Mouse (Mus musculus) bone marrow, adult 2 months (tissue): ENCODE results near the gene Angptl8. TPM values are rescaled to one million over a fixed set of nuclear protein-coding genes. Genes with fewer than 3 reads are reported as not detected.

Experiments
- H3K27ac ChIP-seq: fragments of 200-500 bp; 2 replicates; pipeline ENCODE4 v1.5.1; 2012; ENCODE audit warnings: low read depth, mild to moderate bottlenecking, control low read depth, inconsistent platforms, low read length; ENCODE audit not compliant: control insufficient read depth, poor library complexity, insufficient read depth
- H3K4me1 ChIP-seq: fragments of 200-500 bp; 2 replicates; pipeline ENCODE4 v1.6.1; 2011; ENCODE audit warnings: low read length; ENCODE audit not compliant: control insufficient read depth, insufficient read depth
- H3K4me3 ChIP-seq: fragments of 200-500 bp; replicated peaks from 2 replicates; pipeline ENCODE3; 2011; ENCODE audit warnings: mild to moderate bottlenecking, low read depth, low read length, control low read depth; ENCODE audit not compliant: control insufficient read depth
- CTCF ChIP-seq: fragments of 200-500 bp; IDR thresholded peaks from 2 replicates; pipeline ENCODE4 v1.5.1; 2011; ENCODE audit warnings: low read length, control low read depth; ENCODE audit not compliant: control insufficient read depth, insufficient read depth
- POLR2A ChIP-seq: fragments of 200-500 bp; IDR thresholded peaks from 2 replicates; pipeline ENCODE4 v1.6.1; 2011; ENCODE audit warnings: low read depth, mild to moderate bottlenecking, control low read depth, low read length, borderline replicate concordance; ENCODE audit not compliant: control insufficient read depth
- WGBS: fragments of 180-500 bp; shearing (Covaris S2); methylation state at CpG from one replicate; pipeline ENCODE4 v1.1.7; 2018; 5-methylcytosine and 5-hydroxymethylcytosine counted together
- polyA plus RNA-seq: library from polyadenylated mRNA; stranded (reverse); fragments of >200 nt; gene quantifications from 2 replicates; pipeline ENCODE4 v1.2.4, GENCODE M21; 2011; ENCODE audit warnings: low replicate concordance; ENCODE audit not compliant: missing spikeins, insufficient read depth, insufficient read length

Gene Angptl8
- polyA plus RNA-seq, 1 experiment = not detected

DNA sequence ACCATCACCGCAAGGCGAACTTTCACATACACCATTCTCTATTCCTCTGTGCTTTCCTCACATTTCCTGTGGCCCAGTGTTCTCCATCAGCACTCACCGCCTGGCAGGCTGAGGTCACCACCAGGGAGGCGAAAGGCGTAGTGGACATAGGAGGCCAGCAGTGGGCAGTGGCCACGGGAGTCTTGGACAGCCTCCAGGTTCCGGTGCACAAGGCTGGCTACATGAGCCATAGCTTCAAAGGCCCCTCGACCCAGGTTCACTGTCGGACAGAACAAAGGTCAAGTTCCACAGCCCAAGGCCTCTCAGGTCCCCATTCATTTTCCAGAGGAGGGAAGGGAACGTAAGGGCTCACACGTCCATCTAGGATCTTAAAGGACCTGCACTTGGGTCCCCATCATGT is 4.4 kb upstream of the Angptl8 start:
- Histone ChIP-seq H3K27ac (no peak overlapping the region), H3K4me1 (peaks cover 2% of the 10 kb centered on the region; the same call in 1 of the 2 replicates), H3K4me3 (no peak overlapping the region)
- TF ChIP-seq CTCF (no peak), POLR2A (no peak)
- 86% methylated on average over 11 of the region's 11 CpGs for WGBS

DNA sequence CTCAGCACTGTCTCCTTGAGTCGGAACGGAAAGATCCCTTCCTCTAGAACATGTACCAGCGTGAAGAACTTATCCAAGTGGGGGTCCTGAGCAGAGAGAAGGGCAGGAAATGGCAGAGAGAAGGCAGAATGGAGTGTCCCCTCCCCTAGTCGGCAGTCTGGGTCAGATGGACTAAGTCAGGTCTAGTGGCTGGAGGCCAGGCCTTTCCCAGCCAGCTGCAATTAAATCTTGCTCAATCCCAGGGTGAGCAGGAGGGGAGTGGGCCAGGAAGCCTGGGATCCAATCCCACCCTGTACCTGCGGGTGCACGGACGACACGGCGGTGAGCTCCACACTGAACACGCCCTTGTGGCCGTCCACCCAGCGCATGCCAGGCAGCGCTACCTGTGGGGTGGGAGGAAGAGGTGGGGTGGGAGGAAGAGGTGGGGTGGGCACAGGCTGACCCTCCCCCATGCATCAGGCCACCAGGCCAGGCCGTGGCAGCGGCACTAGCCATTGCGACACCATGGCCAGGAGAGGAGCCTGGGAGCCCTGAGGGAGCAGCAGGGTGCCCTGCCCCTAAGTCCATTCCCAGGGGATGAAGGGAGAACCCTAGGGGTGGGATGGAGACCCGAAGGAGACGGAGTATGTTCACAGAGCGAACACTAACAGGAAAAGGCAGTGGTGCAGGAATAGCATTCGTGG is 3.6 kb upstream of the Angptl8 start:
- TF ChIP-seq POLR2A (no peak), CTCF (no peak)

DNA sequence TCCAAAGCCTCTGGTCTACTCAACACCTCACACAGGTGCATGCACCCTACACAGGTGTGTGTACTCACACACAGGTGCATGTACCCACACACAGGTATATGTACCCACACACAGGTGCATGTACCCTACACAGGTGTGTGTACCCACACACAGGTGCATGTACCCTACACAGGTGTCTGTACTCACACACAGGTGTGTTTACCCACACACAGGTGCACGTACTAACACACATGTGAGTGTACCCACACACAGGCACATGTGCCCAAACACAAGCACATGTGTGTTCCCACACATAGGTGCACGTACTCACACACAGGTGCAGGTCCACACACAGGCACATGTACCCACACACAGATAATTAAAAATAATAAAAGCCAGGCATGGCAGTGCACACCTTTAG is 2.4 kb downstream of the Angptl8 start:
- Histone ChIP-seq H3K4me3 (no peak overlapping the region), H3K4me1 (peaks cover 2% of the 10 kb centered on the region; the same call in 1 of the 2 replicates), H3K27ac (no peak overlapping the region)
- TF ChIP-seq POLR2A (no peak), CTCF (no peak)
- WGBS = 88% methylated on average over 2 of the region's 2 CpGs

More for the DNA sequence above, 3.6 kb upstream of the Angptl8 start:
- WGBS = 78% methylated on average over 20 of the region's 20 CpGs
- Histone ChIP-seq H3K27ac (no peak overlapping the region), H3K4me3 (no peak overlapping the region), H3K4me1 (peaks cover 2% of the 10 kb centered on the region; the same call in 1 of the 2 replicates)

DNA sequence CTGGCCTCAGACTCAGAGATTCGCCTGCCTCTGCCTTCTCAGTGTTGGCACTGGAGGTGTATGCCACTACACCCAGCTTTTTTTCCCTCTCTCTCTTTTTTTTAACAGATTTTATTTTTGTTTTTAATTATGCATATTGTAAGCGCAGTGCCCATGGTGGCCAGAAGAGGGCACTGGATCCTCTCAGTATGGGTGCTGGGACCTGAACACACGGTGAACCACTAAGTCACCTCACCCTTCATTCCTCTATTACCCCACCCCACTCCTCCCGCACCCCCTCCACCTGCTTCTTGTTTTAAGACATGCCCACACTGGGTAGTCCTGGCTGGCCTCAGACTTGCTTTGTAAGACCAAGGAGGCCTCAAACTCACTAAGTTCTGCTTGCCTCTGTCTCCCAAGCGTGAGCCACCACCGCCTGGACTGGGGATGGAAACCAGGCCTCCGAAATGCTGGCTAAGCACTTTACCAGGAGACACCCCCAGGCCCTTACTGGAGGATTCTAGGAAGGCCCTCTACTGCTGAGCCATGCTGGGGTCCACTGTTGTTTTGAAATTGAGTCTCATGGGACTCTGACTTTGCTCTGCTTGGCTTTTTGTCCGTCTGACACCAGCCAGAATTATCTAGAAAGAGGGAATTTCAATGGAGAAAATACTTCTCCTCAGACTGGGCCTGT is 4.9 kb downstream of the Angptl8 start:
- TF ChIP-seq POLR2A (no peak), CTCF (peak; percentile 85)
- no peaks in the 10 kb centered on the region for H3K4me1 ChIP-seq
- no peak overlapping the region for H3K4me3 ChIP-seq
- H3K27ac ChIP-seq = no peak overlapping the region
- WGBS = 49% methylated on average over 8 of the region's 8 CpGs

DNA sequence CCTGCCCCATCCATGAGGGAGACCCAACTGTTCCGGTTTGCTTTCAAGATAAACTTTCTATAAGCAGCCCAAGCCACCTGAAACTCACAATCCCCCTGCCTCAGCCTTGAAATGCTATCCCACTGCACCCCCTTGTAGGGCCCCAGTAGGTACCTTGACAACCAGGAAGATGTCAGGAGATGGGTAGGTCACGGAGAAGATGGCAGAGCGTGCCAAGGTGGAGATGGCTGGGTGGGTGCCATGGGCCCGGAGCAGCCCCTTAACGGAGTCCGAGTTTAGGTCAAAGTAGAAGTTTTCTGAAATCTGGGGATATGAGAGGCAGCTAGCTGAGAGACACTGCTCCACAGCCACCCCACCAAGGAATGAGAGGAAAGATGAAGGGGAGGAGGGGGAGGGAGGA is 6.0 kb downstream of the Angptl8 start:
- no peak overlapping the region for H3K27ac ChIP-seq
- no peak overlapping the region for H3K4me3 ChIP-seq
- WGBS = 94% methylated on average over 6 of the region's 6 CpGs
- TF ChIP-seq POLR2A = no peak
- TF ChIP-seq CTCF = no peak
- no peaks in the 10 kb centered on the region for H3K4me1 ChIP-seq

DNA sequence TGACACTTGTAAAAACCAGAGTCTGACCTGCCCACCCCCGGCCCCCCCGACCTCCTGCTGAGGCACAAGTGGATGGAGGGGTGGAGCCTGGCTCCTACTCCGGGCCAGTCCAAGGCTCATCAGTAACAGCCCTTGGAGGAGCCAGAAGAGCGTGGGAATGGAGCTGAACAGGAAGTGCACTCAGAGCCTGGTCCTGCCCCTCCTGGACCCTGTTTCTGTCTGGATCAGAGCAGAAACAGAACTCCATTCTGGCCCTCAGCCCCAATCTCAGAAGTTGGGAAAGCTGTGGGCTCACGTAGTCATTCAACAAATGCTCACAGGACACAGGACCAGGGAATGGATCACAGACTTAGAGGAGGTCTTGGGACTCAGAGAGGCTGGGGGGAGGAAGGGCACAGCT is 7.1 kb downstream of the Angptl8 start:
- TF ChIP-seq CTCF (no peak), POLR2A (no peak)
- 71% methylated on average over 5 of the region's 5 CpGs for WGBS

DNA sequence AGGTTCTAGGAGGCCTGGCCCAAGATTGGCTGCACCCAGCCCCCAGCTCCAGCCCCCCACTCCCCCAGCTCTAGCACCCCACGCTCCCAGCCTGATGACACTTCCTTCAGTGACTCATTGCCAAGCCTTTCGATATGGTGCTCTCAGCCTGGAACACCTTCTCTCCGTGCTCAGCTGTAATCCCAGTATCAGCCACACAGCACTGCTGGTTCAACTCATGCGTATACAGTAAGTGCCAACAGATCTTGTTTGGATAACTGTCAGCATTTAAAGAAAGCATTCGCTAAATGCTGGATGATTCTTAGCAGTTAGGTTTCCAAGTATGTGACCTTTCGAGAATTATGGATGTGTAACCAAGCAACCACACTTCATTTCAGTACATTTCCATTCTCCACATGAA is 7.8 kb downstream of the Angptl8 start:
- no peak overlapping the region for H3K4me3 ChIP-seq
- TF ChIP-seq CTCF (no peak), POLR2A (no peak)
- WGBS = 80% methylated on average over 6 of the region's 6 CpGs
- no peak overlapping the region for H3K27ac ChIP-seq
- H3K4me1 ChIP-seq = no peaks in the 10 kb centered on the region

More for the DNA sequence above, 7.1 kb downstream of the Angptl8 start:
- H3K27ac ChIP-seq = no peak overlapping the region
- no peaks in the 10 kb centered on the region for H3K4me1 ChIP-seq
- H3K4me3 ChIP-seq = no peak overlapping the region

DNA sequence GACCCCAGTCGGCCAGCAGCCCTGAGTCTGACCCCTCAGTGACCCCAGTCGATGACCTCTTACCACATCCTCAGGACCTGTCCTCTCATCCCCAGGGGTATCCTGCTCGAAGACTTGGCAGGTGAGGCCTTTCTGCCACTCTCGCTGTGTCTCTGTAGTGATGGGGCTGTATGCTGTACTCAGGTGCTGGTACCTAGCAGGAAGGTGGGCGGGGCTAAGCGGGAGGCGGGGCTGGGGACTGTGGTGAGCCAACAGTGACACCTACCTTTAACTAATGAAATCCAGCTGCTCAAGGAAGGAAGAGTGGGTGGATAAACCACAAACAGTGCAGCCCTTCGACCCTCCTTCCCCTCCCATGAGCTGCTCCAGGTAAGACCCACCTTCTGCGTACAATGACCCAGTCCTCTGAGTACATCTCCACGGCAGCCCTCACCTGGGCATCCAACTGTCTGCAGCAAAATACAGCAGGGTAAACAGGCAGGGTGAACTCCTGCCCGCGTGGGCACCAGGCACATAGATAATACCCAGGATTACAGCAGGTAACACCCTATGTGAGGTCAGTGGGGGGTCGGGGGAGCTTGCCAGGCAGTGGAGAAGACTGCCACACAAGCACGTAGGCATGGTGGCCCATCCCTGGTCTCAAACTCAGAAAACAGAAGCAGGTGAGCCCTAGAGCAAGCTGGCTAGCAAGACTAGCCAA is 10.2 kb downstream of the Angptl8 start:
- 60% methylated on average over 14 of the region's 14 CpGs for WGBS
- Histone ChIP-seq H3K4me3 (no peak overlapping the region), H3K4me1 (no peaks in the 10 kb centered on the region), H3K27ac (no peak overlapping the region)
- no peak for TF ChIP-seq POLR2A
- no peak for TF ChIP-seq CTCF
